Mouse (Mus musculus) megakaryocyte, embryonic 14.5 days (primary cell): ENCODE results near the gene Tenm4. TPM values are rescaled to one million over a fixed set of nuclear protein-coding genes. Genes with fewer than 3 reads are reported as not detected.

Experiments
- H3K27me3 ChIP-seq: replicated peaks from 2 replicates; pipeline ENCODE3; 2012; ENCODE audit warnings: inconsistent platforms
- H3K36me3 ChIP-seq: replicated peaks from 2 replicates; pipeline ENCODE3; 2012; ENCODE audit warnings: low read length, inconsistent platforms, mixed read lengths
- H3K4me1 ChIP-seq: 2 replicates; pipeline ENCODE4 v1.6.1; 2012; ENCODE audit warnings: inconsistent platforms
- H3K4me3 ChIP-seq: replicated peaks from 2 replicates; pipeline ENCODE3; 2012; ENCODE audit warnings: moderate library complexity, mild to moderate bottlenecking, inconsistent platforms
- H3K9me3 ChIP-seq: 2 replicates; pipeline ENCODE4 v1.6.1; 2012; ENCODE audit warnings: inconsistent platforms
- FLI1 ChIP-seq: IDR thresholded peaks from 2 replicates; pipeline ENCODE4 v1.6.1; 2012; ENCODE audit warnings: low read length, inconsistent platforms, mixed read lengths
- GATA1 ChIP-seq: IDR thresholded peaks from 3 replicates; pipeline ENCODE4 v1.6.1; 2012; ENCODE audit warnings: mixed read lengths, low read length, inconsistent platforms, borderline replicate concordance
- polyA plus RNA-seq: library from polyadenylated mRNA; stranded (reverse); fragments of >175 nt; gene quantifications from 2 replicates; pipeline ENCODE4 v1.2.3, GENCODE M21; 2012; ENCODE audit warnings: low replicate concordance; ENCODE audit not compliant: insufficient read depth

The Tenm4 gene
- polyA plus RNA-seq, 1 experiment: not detected

- no peaks in the 10 kb centered on the region for H3K9me3 ChIP-seq
These were observed 242.8 kb downstream of the Tenm4 start for GRCm38 (mm10) chr7:96413822-96414221.

GRCm38 (mm10) chr7:96414290-96415055 is 243.4 kb downstream of the Tenm4 start:
- TF ChIP-seq GATA1 (no peak), FLI1 (no peak)
- Histone ChIP-seq H3K9me3 (no peaks in the 10 kb centered on the region), H3K36me3 (no peaks in the 10 kb centered on the region), H3K4me1 (no peaks in the 10 kb centered on the region), H3K27me3 (no peaks in the 10 kb centered on the region), H3K4me3 (no peak overlapping the region)

More at GRCm38 (mm10) chr7:96413822-96414221, 242.8 kb downstream of the Tenm4 start:
- no peaks in the 10 kb centered on the region for H3K4me1 ChIP-seq
- H3K27me3 ChIP-seq: no peaks in the 10 kb centered on the region
- TF ChIP-seq FLI1 (no peak), GATA1 (no peak)
- H3K36me3 ChIP-seq: no peaks in the 10 kb centered on the region
- H3K4me3 ChIP-seq: no peak overlapping the region

DNA sequence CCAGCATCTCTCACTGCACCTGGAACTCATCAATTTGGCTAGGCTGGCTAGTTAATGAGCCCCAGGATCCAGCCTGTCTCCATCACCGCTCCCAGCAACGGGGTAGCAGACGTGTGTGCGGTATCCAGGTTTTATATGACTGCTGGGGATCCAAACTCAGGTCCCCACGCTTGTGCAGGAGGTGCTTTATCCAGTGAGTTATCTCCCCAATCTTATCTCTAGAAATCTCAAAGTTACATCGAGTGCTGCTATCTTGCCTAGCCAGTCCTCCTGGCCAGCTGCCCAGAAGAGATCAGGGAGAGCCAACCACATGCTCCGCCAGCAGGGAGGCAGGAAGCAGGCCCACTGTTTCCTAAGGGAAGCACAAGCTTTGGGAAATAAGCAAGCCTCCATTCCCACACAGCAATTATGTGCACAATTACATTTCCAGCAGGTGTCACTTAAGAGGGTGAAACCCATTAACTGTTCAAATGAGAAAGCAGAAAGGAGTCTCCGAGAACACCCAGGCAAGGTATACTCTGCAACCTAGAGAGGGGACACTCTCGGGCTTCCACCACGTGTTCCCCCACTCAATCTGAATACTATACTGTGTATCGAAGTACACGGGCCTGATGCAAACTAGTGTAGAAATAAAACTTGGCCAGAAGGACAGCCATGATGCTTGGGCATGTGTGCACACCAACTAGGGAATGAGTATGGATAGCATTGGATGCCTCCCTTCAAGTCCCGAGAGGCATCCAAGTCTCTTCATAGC is 246.4 kb downstream of the Tenm4 start:
- no peak for TF ChIP-seq GATA1
- TF ChIP-seq FLI1: no peak
- Histone ChIP-seq H3K27me3 (no peaks in the 10 kb centered on the region), H3K9me3 (peaks cover 6% of the 10 kb centered on the region; the same call in 1 of the 2 replicates), H3K4me3 (no peak overlapping the region), H3K4me1 (no peaks in the 10 kb centered on the region), H3K36me3 (no peaks in the 10 kb centered on the region)

DNA sequence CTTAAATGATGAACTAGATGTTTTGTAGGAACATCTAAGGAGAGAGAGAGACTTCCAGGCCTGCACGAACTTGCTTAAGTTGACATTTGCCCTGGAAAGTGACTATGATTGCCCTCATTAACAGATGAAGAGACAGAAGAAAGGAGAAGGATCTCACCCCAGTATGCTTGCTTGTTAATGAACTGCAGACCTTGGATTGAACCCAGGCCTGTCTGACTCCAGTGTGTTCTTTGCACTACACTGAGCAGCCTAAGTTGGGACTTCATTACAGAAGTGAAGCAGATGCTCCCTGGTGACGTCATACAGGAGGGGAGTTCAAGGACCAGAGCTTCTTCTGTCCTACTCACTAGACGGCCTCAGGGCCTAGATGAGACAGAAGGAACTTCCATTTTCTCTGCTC is 247.1 kb downstream of the Tenm4 start:
- no peak overlapping the region for H3K4me3 ChIP-seq
- TF ChIP-seq GATA1 (no peak), FLI1 (no peak)
- H3K9me3 ChIP-seq: peaks cover 6% of the 10 kb centered on the region; the same call in 1 of the 2 replicates
- no peaks in the 10 kb centered on the region for H3K36me3 ChIP-seq
- no peaks in the 10 kb centered on the region for H3K4me1 ChIP-seq
- H3K27me3 ChIP-seq: no peaks in the 10 kb centered on the region

GRCm38 (mm10) chr7:96420045-96420444 is 249.0 kb downstream of the Tenm4 start:
- Histone ChIP-seq H3K36me3 (no peaks in the 10 kb centered on the region), H3K9me3 (peaks cover 6% of the 10 kb centered on the region; the same call in 1 of the 2 replicates), H3K27me3 (no peaks in the 10 kb centered on the region), H3K4me1 (no peaks in the 10 kb centered on the region), H3K4me3 (no peak overlapping the region)
- no peak for TF ChIP-seq GATA1

- no peak for TF ChIP-seq GATA1
- TF ChIP-seq FLI1: no peak
- Histone ChIP-seq H3K4me1 (no peaks in the 10 kb centered on the region), H3K27me3 (no peaks in the 10 kb centered on the region), H3K4me3 (no peak overlapping the region), H3K9me3 (peaks cover 6% of the 10 kb centered on the region; the same call in 1 of the 2 replicates), H3K36me3 (no peaks in the 10 kb centered on the region)
These were observed 250.0 kb downstream of the Tenm4 start for GRCm38 (mm10) chr7:96420926-96421605.

GRCm38 (mm10) chr7:96426954-96427353 is 255.9 kb downstream of the Tenm4 start:
- Histone ChIP-seq H3K4me1 (no peaks in the 10 kb centered on the region), H3K27me3 (no peaks in the 10 kb centered on the region), H3K9me3 (no peaks in the 10 kb centered on the region), H3K36me3 (no peaks in the 10 kb centered on the region), H3K4me3 (no peak overlapping the region)
- TF ChIP-seq GATA1 (no peak), FLI1 (no peak)

DNA sequence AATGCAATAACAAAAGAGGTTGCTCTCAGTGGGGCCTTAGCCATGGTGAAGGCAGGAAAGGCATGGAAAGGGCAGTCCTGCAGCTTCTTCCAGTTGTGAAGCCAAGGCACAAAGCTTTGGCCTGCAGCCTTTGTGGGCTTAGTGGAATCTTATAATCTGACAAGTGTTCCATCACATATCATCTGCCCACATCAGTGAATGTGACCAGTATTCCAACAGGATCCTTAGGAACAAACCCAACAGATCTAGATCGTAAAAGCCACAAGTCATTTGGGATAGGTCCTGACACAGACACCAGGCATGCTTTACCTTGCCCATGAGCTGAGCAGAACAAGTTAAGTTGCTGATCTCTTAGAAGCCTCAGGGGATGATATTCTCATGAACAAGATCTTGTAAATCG is 262.3 kb downstream of the Tenm4 start:
- H3K4me1 ChIP-seq: no peaks in the 10 kb centered on the region
- no peak overlapping the region for H3K4me3 ChIP-seq
- TF ChIP-seq FLI1 (no peak), GATA1 (no peak)
- H3K9me3 ChIP-seq: peaks cover 18% of the 10 kb centered on the region
- no peaks in the 10 kb centered on the region for H3K27me3 ChIP-seq
- no peaks in the 10 kb centered on the region for H3K36me3 ChIP-seq

- H3K36me3 ChIP-seq: no peaks in the 10 kb centered on the region
- no peak for TF ChIP-seq FLI1
These were observed 267.3 kb downstream of the Tenm4 start for GRCm38 (mm10) chr7:96438392-96438791.

More at GRCm38 (mm10) chr7:96438392-96438791, 267.3 kb downstream of the Tenm4 start:
- Histone ChIP-seq H3K4me1 (no peaks in the 10 kb centered on the region), H3K9me3 (peaks cover 22% of the 10 kb centered on the region), H3K27me3 (no peaks in the 10 kb centered on the region), H3K4me3 (no peak overlapping the region)
